Mouse (Mus musculus) gonadal fat pad, adult 2 months (tissue): ENCODE data around the gene Gadd45a. TPM values are rescaled to one million over a fixed set of nuclear protein-coding genes. Genes with fewer than 3 reads are reported as not detected.
A peak's percentile ranks its signal among the peaks of the same experiment; 100 is the strongest.

ENCODE experiments used
- DNase-seq: peaks from one replicate; pipeline ENCODE4 v3.0.0-alpha.2; 2012; ENCODE audit warnings: low read depth
- polyA plus RNA-seq: library from polyadenylated mRNA; depleted of rRNA; stranded (reverse); fragments of >200 nt; gene quantifications from 2 replicates; pipeline ENCODE4 v1.2.3, GENCODE M21; 2012; rRNA removed

The Gadd45a gene
- polyA plus RNA-seq: 25.9 and 31.7 TPM in 2 replicates

- DNase-seq: peak; percentile 92
Measured at GRCm38 (mm10) chr6:67036837-67037628, at the start of gene Gadd45a. Gadd45a (minus strand) TSS chr6:67037457.

GRCm38 (mm10) chr6:67085850-67086437 is 48.7 kb upstream of the Gadd45a start:
- DNase-seq: no peak

- DNase-seq: no peak
Measured at GRCm38 (mm10) chr6:67084465-67084864, 47.2 kb upstream of the Gadd45a start.

GRCm38 (mm10) chr6:67081141-67081540 is 43.9 kb upstream of the Gadd45a start:
- no peak for DNase-seq

- no peak for DNase-seq
Measured at GRCm38 (mm10) chr6:67078076-67078475, 40.8 kb upstream of the Gadd45a start.

GRCm38 (mm10) chr6:67077477-67077876 is 40.2 kb upstream of the Gadd45a start:
- no peak for DNase-seq

GRCm38 (mm10) chr6:67076348-67076747 is 39.1 kb upstream of the Gadd45a start:
- no peak for DNase-seq

- no peak for DNase-seq
Measured at GRCm38 (mm10) chr6:67074868-67075267, 37.6 kb upstream of the Gadd45a start.

GRCm38 (mm10) chr6:67073929-67074328 is 36.7 kb upstream of the Gadd45a start:
- no peak for DNase-seq

GRCm38 (mm10) chr6:67073446-67073845 is 36.2 kb upstream of the Gadd45a start:
- DNase-seq: no peak

- DNase-seq: no peak
Measured at GRCm38 (mm10) chr6:67071615-67072014, 34.4 kb upstream of the Gadd45a start.

- DNase-seq: no peak
Measured at GRCm38 (mm10) chr6:67069800-67070315, 32.6 kb upstream of the Gadd45a start.

GRCm38 (mm10) chr6:67069219-67069762 is 32.0 kb upstream of the Gadd45a start:
- no peak for DNase-seq

- DNase-seq: no peak
Measured at GRCm38 (mm10) chr6:67060057-67060456, 22.8 kb upstream of the Gadd45a start.

- DNase-seq: no peak
Measured at GRCm38 (mm10) chr6:67057991-67058696, 20.9 kb upstream of the Gadd45a start.

GRCm38 (mm10) chr6:67057574-67057973 is 20.3 kb upstream of the Gadd45a start:
- no peak for DNase-seq

GRCm38 (mm10) chr6:67056889-67057564 is 19.8 kb upstream of the Gadd45a start:
- DNase-seq: no peak

GRCm38 (mm10) chr6:67056108-67056888 is 19.0 kb upstream of the Gadd45a start:
- no peak for DNase-seq

- no peak for DNase-seq
Measured at GRCm38 (mm10) chr6:67050063-67050462, 12.8 kb upstream of the Gadd45a start.

GRCm38 (mm10) chr6:67049695-67050038 is 12.4 kb upstream of the Gadd45a start:
- DNase-seq: no peak
